Mouse (Mus musculus) left cerebral cortex, postnatal 36 days (tissue): ENCODE data around the gene Gm43738. TPM values are rescaled to one million over a fixed set of nuclear protein-coding genes. Genes with fewer than 3 reads are reported as not detected.

ENCODE experiments used
- DNase-seq, 2 experiments: peaks; one replicate each; pipeline ENCODE4 v3.0.0; 2021 to 2022; ENCODE audit warnings: low spot score in 2 of 2, mixed read lengths in 1 of 2
- intact Hi-C: fragments of 180-260 bp; cut with DNase I; formaldehyde crosslinking; loops from one replicate; pipeline ENCODE4 v1.15.1; 2025
- total RNA-seq, 2 experiments: library from RNA; stranded (reverse); gene quantifications; 2 replicates each; pipeline ENCODE4 v1.2.3; 2021

Gm43738 gene
- total RNA-seq = under 1 TPM; 0.15 to 0.43 TPM

DNA sequence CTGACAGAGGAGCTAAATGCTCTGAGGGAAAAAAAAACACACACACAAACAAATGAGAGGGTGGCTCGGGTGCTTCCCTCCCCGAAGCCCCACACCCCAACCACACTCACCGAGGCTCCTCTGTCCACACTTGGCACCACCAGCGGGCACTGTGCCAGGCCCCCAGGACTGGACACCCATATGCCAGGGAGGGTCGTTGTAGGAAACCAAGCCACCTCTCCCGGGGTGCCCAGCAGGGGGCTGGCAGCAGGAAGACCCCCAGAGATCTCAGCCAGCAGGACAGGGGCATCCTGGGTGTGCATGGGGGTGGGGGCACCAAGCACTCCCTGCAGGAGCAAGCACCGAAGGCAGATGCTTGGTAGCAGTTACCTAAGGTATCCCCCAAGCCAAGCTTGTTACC, at the start of gene Gm43738:
Gm43738 (minus strand) TSS at position 289 of the 400 bp plus-strand sequence.
- intact Hi-C loops = no loop called here
- no peak for DNase-seq

DNA sequence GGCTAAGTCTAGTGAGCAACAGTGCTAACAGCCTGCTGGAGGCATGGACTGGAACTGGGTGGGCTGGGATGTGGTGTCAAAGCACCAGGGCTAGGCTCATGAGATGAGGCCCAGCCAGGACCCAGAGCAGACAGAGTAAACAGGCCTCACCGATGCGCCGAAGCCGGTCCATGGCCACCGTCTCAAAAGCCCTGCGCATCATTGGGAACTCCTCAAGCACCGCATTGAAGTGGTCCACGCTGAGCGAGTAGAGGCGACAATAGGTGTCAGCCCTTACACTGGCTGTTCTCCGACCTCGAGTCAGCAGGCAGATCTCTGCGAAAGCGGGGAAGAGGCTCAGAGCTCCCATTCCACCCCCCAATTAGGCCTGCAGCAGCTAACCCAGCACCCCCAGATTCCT, 47.7 kb upstream of the Gm43738 start:
- DNase-seq = no peak
- intact Hi-C loops = no loop called here

DNA sequence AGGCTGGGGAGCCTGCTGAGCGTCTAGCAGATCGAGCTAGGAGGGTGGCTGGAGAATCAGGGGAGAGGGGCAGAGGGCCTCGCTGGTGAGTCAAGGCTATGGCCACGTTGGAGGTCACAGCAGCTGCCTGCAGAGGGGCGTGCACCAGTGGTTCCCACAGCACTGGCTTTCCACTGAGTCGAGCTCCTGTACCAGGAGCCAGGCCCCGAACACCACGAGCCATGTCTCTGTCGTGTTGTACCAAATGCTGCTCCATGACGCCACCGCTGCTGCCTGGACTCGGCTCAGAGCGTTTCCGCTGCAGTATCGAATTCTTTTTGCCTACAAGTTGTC, 47.0 kb upstream of the Gm43738 start:
- intact Hi-C loops = no loop called here
- DNase-seq = no peak

DNA sequence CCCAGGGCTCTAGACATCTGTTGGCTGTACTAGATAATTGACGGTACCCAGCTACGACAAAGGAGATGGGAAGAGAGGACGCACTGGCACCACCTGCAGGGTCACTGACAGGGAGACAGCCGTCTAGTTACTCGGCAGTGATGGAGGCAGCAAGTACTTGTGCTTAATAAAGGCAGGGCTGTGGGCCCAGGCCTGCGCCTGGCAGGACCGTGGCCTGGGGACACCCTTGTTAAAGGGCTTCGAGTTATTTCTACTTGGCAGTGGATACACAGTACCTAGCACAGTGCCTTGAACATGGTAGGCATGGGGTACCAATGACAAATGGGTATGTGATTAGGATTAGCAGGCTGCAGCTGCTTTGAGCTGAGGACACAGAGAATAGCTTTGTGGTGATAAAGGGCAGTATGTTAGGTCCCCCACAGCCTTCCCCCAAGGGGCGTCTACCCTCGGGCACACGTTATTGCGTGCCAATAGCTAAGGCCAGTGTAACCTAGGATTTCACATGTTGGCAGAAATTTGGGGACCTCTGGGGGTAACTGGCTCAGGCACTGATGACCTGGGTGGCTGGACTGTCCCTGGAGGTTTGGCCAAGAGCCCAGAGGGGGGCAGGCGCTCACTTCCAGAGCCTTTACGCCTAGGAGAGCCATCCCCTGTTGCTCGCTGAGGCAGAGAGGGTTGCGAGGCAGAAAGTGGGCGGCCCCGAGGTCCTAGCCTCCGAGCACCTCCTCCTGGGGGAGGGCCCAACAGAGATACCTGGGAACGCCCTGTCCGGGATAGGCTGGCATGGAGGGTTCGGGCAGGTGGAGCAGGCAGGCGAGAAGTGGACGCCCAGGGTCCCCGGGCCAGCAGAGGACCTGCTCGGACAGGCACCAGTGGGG, 46.4 kb upstream of the Gm43738 start:
- DNase-seq = no peak
- intact Hi-C loops = no loop called here

DNA sequence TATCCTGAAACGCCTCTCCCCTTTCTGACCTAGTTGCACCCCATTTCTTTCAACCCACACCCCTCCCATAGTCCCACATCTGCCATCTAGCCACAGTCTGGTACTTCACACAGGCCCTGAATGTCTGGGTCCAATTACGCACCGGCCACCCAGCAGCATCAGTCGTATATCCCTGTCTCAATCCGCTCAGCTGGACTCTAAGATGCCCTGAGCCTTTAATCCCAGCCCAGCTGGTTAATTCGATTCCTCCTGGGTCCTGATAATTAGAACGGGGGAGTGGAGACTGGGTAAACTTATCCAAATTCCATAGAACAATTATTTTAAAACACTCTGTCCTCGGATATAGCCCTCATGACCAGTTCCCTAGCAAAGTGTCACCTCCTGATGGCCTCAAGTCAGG, 44.7 kb upstream of the Gm43738 start:
- no peak for DNase-seq

DNA sequence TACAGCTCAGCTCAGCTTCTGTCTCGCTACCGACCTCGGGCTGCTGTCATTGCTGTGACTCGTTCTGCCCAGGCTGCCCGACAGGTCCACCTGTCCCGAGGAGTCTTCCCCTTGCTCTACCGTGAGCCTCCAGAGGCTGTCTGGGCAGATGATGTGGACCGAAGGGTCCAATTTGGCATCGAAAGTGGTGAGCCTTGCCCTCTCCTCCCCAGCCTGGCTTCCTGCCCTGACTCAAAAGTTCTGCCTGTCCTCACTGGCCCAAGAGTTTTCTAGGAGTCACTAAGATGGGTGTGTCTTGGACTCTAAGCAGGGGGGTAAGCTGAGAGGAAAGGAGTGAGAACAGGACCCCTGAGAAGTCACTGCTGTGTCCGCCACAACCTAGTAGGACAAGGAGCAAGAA, 43.9 kb upstream of the Gm43738 start:
- DNase-seq = no peak
- intact Hi-C loops = no loop called here

More for the DNA sequence above, 44.7 kb upstream of the Gm43738 start:
- intact Hi-C loops = no loop called here

DNA sequence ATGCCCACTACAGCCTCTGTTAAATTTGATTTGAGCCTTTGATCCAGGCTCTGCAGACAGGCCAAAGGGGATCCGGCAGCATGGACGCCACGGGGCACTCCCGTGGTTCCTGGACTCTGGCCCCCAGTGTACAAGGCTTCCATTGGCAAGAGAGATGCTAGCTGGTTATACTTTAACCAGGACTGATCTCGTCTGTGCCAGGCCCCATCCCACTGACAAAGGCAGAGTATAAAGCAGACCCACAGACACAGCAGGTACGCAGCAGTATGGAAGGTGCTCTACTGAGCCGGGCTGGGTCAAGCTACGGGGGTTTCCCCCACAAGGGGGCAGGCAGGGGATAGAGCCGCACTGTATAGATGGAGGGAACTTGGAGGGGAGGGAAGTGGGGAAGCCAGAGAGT, 35.5 kb upstream of the Gm43738 start:
- DNase-seq = no peak
- intact Hi-C loops = no loop called here

DNA sequence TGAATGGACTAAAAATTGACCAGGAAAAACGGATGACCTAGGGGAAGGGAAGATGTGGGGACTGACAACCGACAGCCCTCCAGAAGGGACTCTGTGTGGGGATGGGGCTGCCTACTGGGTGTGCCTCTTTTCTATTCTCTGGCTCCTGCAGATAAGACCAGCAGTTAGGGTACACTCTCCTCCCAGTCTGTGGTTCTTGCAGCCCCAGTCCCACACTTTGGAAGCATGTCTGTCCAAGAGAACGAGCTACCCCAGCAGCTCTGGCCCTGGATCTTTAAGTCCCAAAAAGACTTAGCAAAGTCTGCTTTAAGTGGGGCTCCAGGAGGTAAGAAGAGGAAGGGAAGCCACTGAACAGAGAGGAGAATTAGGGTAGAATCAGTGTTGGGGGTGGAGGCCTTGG, 35.1 kb upstream of the Gm43738 start, which contains the start of gene Pklr:
Pklr (plus strand) TSS at position 185 of the 400 bp plus-strand sequence.
- intact Hi-C loops = no loop called here
- DNase-seq = no peak

DNA sequence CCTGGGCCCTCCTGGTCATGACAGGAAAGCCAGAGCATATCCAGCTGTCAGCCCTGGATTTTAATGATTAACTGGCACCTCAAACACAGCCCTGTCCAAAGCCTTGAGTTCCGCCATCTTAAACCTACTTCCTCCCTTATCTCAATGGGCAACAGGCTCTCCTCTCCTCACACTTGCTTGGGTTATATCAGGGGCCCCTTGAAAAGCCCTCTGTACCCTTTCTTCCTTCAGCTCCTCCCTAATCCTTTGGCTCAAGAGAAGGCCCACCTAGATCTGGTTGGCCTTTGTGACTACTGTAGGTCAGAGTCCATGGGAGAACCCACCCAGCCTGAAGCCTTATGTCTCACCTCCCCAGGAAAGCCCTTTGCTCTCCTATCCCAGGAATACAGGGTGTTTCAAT, 32.9 kb upstream of the Gm43738 start:
- intact Hi-C loops = no loop called here
- DNase-seq = no peak

DNA sequence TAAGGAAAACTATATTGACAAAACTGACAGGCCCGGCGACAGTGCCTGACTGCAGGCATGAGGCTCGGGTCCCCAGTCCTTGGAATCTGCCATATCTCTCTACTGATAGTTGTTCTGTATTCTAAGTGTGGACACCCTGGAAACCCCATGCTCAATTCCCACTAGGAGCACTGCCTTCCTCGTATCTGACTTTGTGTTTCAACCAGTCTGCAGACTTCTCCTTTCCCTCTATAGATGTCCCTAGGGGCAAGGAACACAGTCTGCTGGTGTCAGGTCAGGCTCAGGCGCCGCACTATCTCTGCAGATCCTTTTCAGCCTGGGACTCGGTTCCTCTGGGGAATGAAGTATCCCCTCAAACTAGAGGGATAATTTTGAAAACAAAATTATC, 32.2 kb upstream of the Gm43738 start:
- intact Hi-C loops = no loop called here
- no peak for DNase-seq

DNA sequence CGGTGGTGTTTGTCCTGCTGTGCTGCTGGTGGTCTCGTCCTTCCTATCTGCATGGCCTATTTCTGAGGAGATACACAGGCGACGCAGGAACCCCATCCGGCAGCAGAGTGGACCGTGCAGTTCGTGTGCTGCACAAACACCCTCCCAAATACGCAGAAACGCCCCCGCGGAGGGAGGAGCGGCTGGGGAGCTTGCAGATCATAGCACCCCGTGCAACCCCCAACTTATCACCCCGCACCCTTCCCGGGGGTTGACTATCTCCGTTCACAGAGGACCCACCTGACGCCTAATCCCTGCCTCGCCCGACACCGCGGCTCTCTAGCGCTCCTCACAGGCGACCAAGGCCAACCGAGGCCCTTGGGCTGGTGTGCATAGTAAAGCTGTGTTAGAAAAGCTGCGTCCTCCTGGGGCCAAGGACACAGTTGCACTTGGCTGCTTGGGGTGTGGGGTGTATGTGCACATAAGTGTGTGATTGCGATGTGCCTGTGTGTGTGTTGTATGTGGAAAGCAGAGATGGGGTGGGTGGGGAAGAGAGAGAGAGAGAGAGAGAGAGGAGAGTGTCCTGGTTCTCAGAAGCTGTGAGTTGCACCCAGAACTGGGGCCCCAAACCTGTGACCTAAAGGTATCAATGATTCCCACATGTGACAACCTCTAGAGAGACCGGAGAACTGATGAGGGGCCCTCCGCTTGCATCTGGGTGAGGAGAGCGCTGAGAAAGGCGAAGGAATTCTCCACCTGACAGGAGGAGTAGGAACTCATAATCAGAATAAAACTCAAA, 31.6 kb upstream of the Gm43738 start:
- peak; percentile 41 to 59 for DNase-seq
- intact Hi-C loops = no loop called here

DNA sequence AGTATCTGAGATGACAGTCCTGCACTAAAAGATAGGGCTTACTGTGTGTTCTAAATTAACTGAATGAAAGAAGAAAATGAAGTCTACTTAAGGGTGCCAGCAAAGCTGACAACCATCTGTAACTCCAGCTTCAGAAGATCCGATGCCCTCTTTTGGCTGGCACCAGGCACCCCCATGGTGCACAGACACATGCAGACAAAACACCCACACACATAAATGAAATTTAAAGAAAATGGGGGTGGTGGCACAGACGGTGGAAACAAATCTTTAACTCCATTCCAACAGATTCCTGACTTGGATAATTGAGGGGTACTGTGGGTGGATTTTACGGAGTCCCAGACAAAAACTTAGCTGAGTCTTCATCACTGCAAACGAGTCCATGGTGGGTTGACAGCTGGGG, 30.9 kb upstream of the Gm43738 start:
- intact Hi-C loops = no loop called here
- DNase-seq = peak; percentile 57 to 65

DNA sequence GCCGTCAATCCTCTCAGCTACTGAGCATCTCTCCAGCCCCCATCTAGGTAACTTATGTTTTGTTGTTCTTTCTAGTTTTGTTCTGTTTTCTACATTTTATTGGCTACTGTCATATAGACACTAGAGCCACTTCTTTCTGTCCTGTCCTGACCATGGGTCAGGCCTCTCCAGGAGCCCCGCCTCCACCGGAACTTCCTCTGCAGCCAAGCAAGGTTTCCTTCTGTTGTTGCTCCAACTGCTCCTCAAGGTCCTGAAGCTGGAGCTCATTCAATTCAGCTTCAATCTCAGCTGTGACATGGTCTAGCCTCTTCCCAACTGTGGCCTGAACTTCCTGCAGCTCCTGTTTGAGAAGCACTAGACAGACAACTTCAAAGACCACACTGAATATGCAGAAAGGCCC, 29.0 kb upstream of the Gm43738 start:
- intact Hi-C loops = no loop called here
- no peak for DNase-seq

DNA sequence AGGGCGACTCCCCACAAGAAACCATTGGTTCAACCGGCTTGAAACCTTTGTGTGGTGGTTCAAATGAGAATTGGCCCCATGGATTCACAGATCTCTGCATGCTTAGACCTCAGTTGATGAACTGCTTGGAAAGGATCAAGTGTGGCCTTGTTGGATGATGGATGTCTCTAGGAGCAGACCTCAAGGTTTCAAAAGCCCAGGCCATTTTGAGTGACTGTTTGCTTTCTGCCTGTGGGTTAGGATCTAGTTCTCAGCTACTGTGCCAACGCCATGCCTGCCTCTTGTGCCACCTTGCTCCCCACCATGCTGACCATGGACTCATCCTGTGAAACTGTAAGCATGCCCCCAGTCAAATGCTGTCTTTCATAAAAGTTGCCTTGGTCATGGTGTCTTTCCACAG, 25.1 kb upstream of the Gm43738 start:
- intact Hi-C loops = no loop called here
- no peak for DNase-seq

DNA sequence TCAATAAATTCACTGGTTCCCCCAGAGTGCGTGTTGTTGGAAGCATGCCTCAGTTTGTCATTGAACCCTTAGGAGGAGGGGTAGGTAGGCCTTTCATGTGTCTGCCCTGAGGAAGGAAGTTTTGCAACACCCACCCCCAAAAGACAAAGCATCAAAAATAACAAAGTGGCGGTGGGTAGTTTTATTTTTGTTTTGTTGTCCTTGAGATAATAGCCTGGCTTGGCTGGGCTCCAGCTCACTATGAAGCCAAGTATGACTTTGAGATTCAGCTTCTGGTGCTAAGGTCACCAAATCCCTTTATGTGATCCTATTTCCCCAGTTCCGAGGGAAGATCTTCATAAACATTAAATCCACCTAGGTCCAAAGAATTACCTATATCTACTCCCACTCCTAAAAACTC, 23.3 kb upstream of the Gm43738 start:
- DNase-seq = no peak
- intact Hi-C loops = no loop called here

DNA sequence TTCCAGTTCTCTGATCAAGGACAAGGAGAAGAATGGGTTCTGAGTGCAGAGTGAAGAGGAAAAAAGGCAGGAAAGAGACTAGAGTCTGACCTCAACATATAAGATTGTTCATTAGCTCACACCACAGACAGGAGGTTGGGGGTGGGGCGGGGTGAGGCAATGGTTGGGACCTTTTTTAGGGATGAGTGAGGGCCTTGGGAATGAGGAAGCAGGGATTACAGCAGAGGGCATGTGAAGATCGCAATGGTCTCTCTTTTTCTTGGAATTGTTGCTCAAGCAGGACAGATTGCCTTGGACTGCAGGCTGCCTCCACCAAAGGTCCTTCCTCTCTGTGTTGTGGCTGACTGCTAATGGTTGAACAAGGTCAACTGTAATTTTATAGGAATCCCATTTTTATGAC, 22.4 kb upstream of the Gm43738 start:
- intact Hi-C loops = no loop called here
- DNase-seq = no peak

DNA sequence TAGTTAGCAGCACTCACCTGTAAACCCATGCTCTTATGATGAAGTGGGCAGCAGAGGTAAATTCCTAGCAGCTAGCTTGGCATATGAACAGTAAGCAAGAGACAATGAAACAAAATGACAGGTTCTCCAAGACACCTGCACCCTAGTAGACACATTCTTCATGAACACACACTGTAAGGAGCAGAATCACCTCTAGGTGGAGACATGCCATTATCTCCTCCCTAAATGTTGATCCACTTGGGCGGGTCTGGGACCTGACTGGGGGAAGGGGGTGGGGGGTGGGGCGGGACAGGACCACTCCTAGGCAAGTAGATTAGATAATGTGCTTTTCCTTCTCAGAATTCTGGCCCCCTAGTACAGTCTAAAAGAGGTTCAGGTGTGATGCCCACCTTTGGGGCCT, 14.6 kb upstream of the Gm43738 start:
- intact Hi-C loops = loop anchor here (5.0 kb wide), 1 partner anchor 47 kb away; the partner anchor contains the start of genes Clk2 and Hcn3
- no peak for DNase-seq

DNA sequence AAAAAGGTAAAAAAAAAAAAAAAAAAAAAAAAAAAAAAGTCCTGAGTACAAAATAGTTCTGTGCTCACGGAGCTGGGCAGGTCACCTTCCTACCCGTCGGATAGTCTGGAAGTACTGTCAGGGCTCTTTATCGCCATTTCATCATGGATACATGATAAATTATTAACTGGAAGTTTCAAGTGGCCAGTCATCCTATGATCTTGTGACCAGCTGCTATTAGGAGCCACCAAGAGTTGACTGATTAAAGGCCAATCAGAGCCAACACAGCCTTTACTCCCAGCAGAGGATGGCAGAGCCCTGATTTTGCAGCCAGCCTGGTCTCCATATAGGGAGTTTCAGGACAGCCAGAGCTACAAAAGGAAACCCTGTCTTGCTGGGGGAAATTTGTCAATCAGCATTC, 12.2 kb upstream of the Gm43738 start:
- no peak for DNase-seq
- intact Hi-C loops = no loop called here

DNA sequence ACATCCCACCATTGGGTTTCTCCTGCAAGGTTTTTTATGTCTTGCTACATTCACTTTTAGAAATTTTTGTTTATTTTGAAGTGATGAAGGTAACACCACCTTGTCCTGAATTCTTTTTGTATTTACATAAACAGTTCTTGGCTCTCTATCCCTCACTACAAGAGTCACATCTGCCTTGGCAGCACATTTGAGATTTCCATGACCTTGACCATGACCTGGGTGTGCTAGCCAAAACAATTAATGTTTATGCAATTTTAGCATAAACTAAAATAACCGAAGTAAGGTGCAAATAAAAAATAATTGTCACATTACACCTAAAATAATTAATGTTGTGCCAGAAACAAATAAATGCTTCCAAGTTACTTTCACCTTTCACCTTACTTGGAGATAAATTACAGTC, 7.2 kb upstream of the Gm43738 start:
- intact Hi-C loops = no loop called here
- no peak for DNase-seq

DNA sequence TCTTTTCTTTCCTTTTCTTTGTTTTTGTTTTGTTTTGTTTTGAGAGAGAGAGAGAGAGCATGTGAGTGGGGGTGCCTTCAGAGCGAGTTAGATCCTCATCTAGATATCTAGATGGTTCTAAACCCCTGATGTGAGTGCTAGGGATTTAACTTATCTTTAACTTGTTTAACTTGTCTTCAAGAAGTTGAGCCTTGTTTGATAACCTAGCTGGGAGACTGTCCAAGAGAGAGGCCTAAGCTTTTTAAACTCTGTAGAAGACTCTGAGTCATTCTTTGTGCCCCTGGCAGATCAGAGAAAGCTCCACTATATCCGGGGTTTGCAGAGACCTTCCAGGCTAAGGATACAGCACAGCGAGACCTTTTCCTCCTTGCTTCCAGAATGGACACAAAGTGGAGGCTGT, 6.6 kb upstream of the Gm43738 start:
- no peak for DNase-seq
- intact Hi-C loops = no loop called here

DNA sequence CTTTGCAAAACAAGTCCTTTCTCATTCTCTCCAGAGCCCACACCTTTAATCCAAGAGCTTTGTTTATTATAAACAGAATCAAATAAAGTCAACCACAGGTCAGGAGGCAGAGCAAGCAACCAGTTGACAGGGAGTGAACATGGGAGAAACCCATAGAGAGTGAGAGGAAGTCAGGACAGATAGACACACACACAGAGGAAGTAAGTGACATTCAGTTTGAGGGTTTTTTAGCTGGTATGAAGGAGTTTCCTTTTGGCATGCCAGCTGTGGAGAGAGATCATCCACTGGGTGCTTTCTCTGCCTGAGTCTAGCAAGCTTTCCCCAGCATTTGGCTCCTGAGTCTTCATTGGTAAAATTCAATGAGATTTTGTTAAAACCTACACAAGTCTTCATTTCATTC, 6.0 kb upstream of the Gm43738 start:
- no peak for DNase-seq
- intact Hi-C loops = no loop called here
